8 mouse cellular contexts compared by ENCODE assay signal in the genomic region with DNA sequence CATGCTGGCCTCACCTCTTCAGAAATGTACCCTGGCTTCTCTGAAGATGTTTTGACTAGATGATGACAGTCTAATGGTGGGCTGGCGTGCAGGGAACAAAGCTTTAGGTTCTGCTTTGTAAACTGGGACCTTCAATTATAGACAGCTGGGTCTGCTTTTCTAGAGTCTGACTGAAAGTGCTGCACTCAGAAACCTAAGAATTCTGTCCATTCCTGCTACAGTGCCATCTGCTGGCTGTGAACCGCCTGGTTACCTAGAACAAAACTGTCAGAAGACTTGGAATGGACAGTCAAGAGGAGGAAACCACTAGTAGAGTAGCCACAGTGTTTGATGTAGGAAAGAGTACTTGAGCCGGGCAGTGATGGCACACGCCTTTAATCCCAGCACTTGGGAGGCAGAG. TPM values are rescaled to one million over a fixed set of nuclear protein-coding genes. Genes with fewer than 3 reads are reported as not detected.
DNase-seq lines count a peak whose midpoint lies in the region; ATAC-seq and TF ChIP-seq lines count a peak whose summit lies in the region.

No protein-coding gene starts in this region.

- H3K27me3 ChIP-seq in hindbrain, postnatal 0 days (ENCODE audit: insufficient read depth, low read length) = no peaks in the 10 kb centered on the region

- peak; percentile 85 for TF ChIP-seq CTCF in gastrocnemius, adult 2 months (IDR thresholded peaks at IDR 0.05)
- TF ChIP-seq CTCF in hindbrain, postnatal 0 days (IDR thresholded peaks at IDR 0.05; ENCODE audit: low read depth) = peak; percentile 82
- TF ChIP-seq CTCF in left cerebral cortex, adult 2 months (IDR thresholded peaks at IDR 0.05) = peak; percentile 83

- DNase-seq in adipocyte (ENCODE audit: low spot score) = peak; percentile 92
- peak; percentile 81 for DNase-seq in gastrocnemius, adult 2 months
- peak; percentile 92 for DNase-seq in hindbrain, postnatal 0 days (ENCODE audit: low spot score)
- peak; percentile 75 to 82 for DNase-seq in left cerebral cortex, adult 2 months (ENCODE audit: extremely low spot score in 1 of 2, low spot score in 2 of 2)
- peak; percentile 80 for DNase-seq in right cerebral cortex, adult 18-20 months
- DNase-seq in urinary bladder, postnatal 14 days (ENCODE audit: low spot score) = peak; percentile 84

- H3K9me3 ChIP-seq in hindbrain, postnatal 0 days (ENCODE audit: low read length) = no peaks in the 10 kb centered on the region

- H3K4me3 ChIP-seq in gastrocnemius, adult 2 months = peak overlapping the region; percentile 98
- peak overlapping the region; percentile 92 for H3K4me3 ChIP-seq in hindbrain, postnatal 0 days (ENCODE audit: low read length)
- peak overlapping the region; percentile 76 for H3K4me3 ChIP-seq in left cerebral cortex, adult 2 months

- H3K27ac ChIP-seq in gastrocnemius, adult 2 months = peak overlapping the region; percentile 99
- peak overlapping the region; percentile 90 for H3K27ac ChIP-seq in hindbrain, postnatal 0 days
- H3K27ac ChIP-seq in left cerebral cortex, adult 2 months = peak overlapping the region; percentile 96

- WGBS in hindbrain, postnatal 0 days = 2% methylated on average over 4 of the region's 4 CpGs

- 0 out of 2 replicates have a peak overlapping the region, but pooled peaks have one; percentile 41 for H3K9ac ChIP-seq in hindbrain, postnatal 0 days (replicated peaks; ENCODE audit: low read length)

- peak overlapping the region; percentile 86 for H3K4me2 ChIP-seq in hindbrain, postnatal 0 days (ENCODE audit: low read depth, low read length)

- peaks cover 3% of the 10 kb centered on the region; the same call in 1 of the 2 replicates for H3K36me3 ChIP-seq in hindbrain, postnatal 0 days (ENCODE audit: insufficient read depth, low read length)

- H3K4me1 ChIP-seq in hindbrain, postnatal 0 days (ENCODE audit: insufficient read depth, low read length) = peaks cover 10% of the 10 kb centered on the region

- intact Hi-C loops in gastrocnemius, adult 2 months (cut with DNase I) = loop anchor here (2.0 to 5.0 kb wide), 3 partner anchors 89 to 163 kb away; a partner anchor contains a TSS
- intact Hi-C loops in left cerebral cortex, adult 2 months (cut with DNase I) = loop anchor here (2.0 to 10.0 kb wide), 3 partner anchors 96 to 279 kb away; a partner anchor contains a TSS

- peak; percentile 57 for ATAC-seq in common myeloid progenitor, adult 5-6 weeks (replicated peaks; ENCODE audit: low read depth, poor library complexity, severe bottlenecking)
- no peak for ATAC-seq in hindbrain, postnatal 0 days
- peak; percentile 55 for ATAC-seq in megakaryocyte, adult 5-6 weeks (ENCODE audit: poor library complexity, severe bottlenecking)

RNA-seq across cellular contexts. Expression of a gene that starts 1.0 kb away (rescaled TPM):
- 29.2 and 33.6 TPM in 2 replicates for total RNA-seq in common myeloid progenitor, adult 5-6 weeks (2017)
- 10 to 100 TPM; 12.1 to 16.1 TPM for total RNA-seq in gastrocnemius, adult 2 months (2021)
- total RNA-seq in hindbrain, postnatal 0 days (2014; rRNA removed) = 31.9 and 38.9 TPM in 2 replicates
- polyA plus RNA-seq in hindbrain, postnatal 0 days (2015; fragmentation: Nextera tagmentation; extraction: Ambion mirVana) = 38.9 and 41.4 TPM in 2 replicates
- total RNA-seq in left cerebral cortex, adult 2 months (2021) = 10 to 100 TPM; 40.9 to 46.1 TPM
- total RNA-seq in megakaryocyte, adult 5-6 weeks (2015) = 16.5 and 18.2 TPM in 2 replicates
- total RNA-seq in megakaryocyte, adult 5-6 weeks (2017) = 45.9 and 46.3 TPM in 2 replicates

RNA-seq across cellular contexts. Expression of a gene that starts 8.2 kb away (rescaled TPM):
- total RNA-seq in common myeloid progenitor, adult 5-6 weeks (2017) = 19.2 and 19.5 TPM in 2 replicates
- total RNA-seq in gastrocnemius, adult 2 months (2021) = 10 to 100 TPM; 19.7 to 20.0 TPM
- 7.7 and 12.4 TPM in 2 replicates for total RNA-seq in hindbrain, postnatal 0 days (2014; rRNA removed)
- polyA plus RNA-seq in hindbrain, postnatal 0 days (2015; fragmentation: Nextera tagmentation; extraction: Ambion mirVana) = 38.9 and 46.7 TPM in 2 replicates
- total RNA-seq in left cerebral cortex, adult 2 months (2021) = 10 to 100 TPM; 24.9 to 25.0 TPM
- total RNA-seq in megakaryocyte, adult 5-6 weeks (2015) = 32.1 and 32.6 TPM in 2 replicates
- total RNA-seq in megakaryocyte, adult 5-6 weeks (2017) = 36.8 and 37.7 TPM in 2 replicates

RNA-seq across cellular contexts. Expression of a gene that starts 27.0 kb away (rescaled TPM):
- total RNA-seq in common myeloid progenitor, adult 5-6 weeks (2017) = 0.32 and 3.4 TPM in 2 replicates
- total RNA-seq in gastrocnemius, adult 2 months (2021) = not detected
- 10.2 and 10.7 TPM in 2 replicates for total RNA-seq in hindbrain, postnatal 0 days (2014; rRNA removed)
- polyA plus RNA-seq in hindbrain, postnatal 0 days (2015; fragmentation: Nextera tagmentation; extraction: Ambion mirVana) = 13.5 and 17.3 TPM in 2 replicates
- 10 to 100 TPM; 33.5 to 35.2 TPM for total RNA-seq in left cerebral cortex, adult 2 months (2021)
- not detected in 2 replicates for total RNA-seq in megakaryocyte, adult 5-6 weeks (2015)
- 0.04 TPM in 1 of 2 replicates, not detected in the other for total RNA-seq in megakaryocyte, adult 5-6 weeks (2017)

RNA-seq across cellular contexts. Expression of a gene that starts 27.8 kb away (rescaled TPM):
- 5.0 and 10.3 TPM in 2 replicates for total RNA-seq in common myeloid progenitor, adult 5-6 weeks (2017)
- 1 to 10 TPM; 4.9 to 6.3 TPM for total RNA-seq in gastrocnemius, adult 2 months (2021)
- 64.7 and 65.9 TPM in 2 replicates for total RNA-seq in hindbrain, postnatal 0 days (2014; rRNA removed)
- polyA plus RNA-seq in hindbrain, postnatal 0 days (2015; fragmentation: Nextera tagmentation; extraction: Ambion mirVana) = 65.9 and 70.5 TPM in 2 replicates
- total RNA-seq in left cerebral cortex, adult 2 months (2021) = 100 to 1,000 TPM; 125 to 135 TPM
- 3.3 and 4.4 TPM in 2 replicates for total RNA-seq in megakaryocyte, adult 5-6 weeks (2015)
- 8.1 and 8.7 TPM in 2 replicates for total RNA-seq in megakaryocyte, adult 5-6 weeks (2017)

RNA-seq across cellular contexts. Expression of a gene that starts 29.4 kb away (rescaled TPM):
- not detected in 2 replicates for total RNA-seq in common myeloid progenitor, adult 5-6 weeks (2017)
- total RNA-seq in gastrocnemius, adult 2 months (2021) = not detected
- 1.3 and 6.7 TPM in 2 replicates for total RNA-seq in hindbrain, postnatal 0 days (2014; rRNA removed)
- 3.1 and 3.2 TPM in 2 replicates for polyA plus RNA-seq in hindbrain, postnatal 0 days (2015; fragmentation: Nextera tagmentation; extraction: Ambion mirVana)
- total RNA-seq in left cerebral cortex, adult 2 months (2021) = 1 to 10 TPM; 2.4 to 2.5 TPM
- not detected in 2 replicates for total RNA-seq in megakaryocyte, adult 5-6 weeks (2015)
- total RNA-seq in megakaryocyte, adult 5-6 weeks (2017) = not detected in 2 replicates
